Mouse (Mus musculus): ENCODE measurements around the gene Cwh43. TPM values are rescaled to one million over a fixed set of nuclear protein-coding genes. Genes with fewer than 3 reads are reported as not detected.

Gene Cwh43
- polyA plus RNA-seq, 2 experiments, result 0.45 to 1.4 TPM

GRCm38 (mm10) chr5:73406861-73407260 lies 986 bp downstream of the Cwh43 start:
- Histone ChIP-seq H3K4me2 (replicated peaks; ENCODE audit: low read depth, low read length, severe bottlenecking) (no peak overlapping the region), H3K36me3 (ENCODE audit: control insufficient read depth, insufficient read depth, low read length) (no peaks in the 10 kb centered on the region), H3K9me3 (ENCODE audit: control insufficient read depth, low read length) (no peaks in the 10 kb centered on the region), H3K4me3 (replicated peaks; ENCODE audit: low read length) (peak overlapping the region; percentile 34; the same call in 1 of the 2 replicates), H3K4me1 (ENCODE audit: control insufficient read depth, insufficient read depth, low read length) (peaks cover 5% of the 10 kb centered on the region; the same call in 1 of the 2 replicates), H3K27ac (replicated peaks; ENCODE audit: low read depth, low read length) (no peak overlapping the region), H3K27me3 (ENCODE audit: control insufficient read depth, insufficient read depth, low read length) (peaks cover 29% of the 10 kb centered on the region), H3K9ac (ENCODE audit: low read depth, low read length, severe bottlenecking) (0 out of 2 replicates have a peak overlapping the region, but pooled peaks have one; percentile 28)
- DNase-seq (ENCODE audit: low spot score), result no peak
- no peak for ATAC-seq (ENCODE audit: low FRiP score, low read depth)
- no peak for TF ChIP-seq POLR2A (IDR thresholded peaks at IDR 0.05; ENCODE audit: borderline replicate concordance, extremely low read depth, insufficient read depth, insufficient read length)
- WGBS, result 20% methylated on average over 6 of the region's 6 CpGs

GRCm38 (mm10) chr5:73409970-73410369 lies 4.1 kb downstream of the Cwh43 start:
- ATAC-seq (ENCODE audit: low FRiP score, low read depth) (no peak), DNase-seq (ENCODE audit: low spot score) (no peak)
- no peak overlapping the region for H3K27ac ChIP-seq (replicated peaks; ENCODE audit: low read depth, low read length)
- H3K4me2 ChIP-seq (replicated peaks; ENCODE audit: low read depth, low read length, severe bottlenecking), result no peak overlapping the region
- no peaks in the 10 kb centered on the region for H3K9me3 ChIP-seq (ENCODE audit: control insufficient read depth, low read length)
- no peak overlapping the region for H3K4me3 ChIP-seq (replicated peaks; ENCODE audit: low read length)
- H3K4me1 ChIP-seq (ENCODE audit: control insufficient read depth, insufficient read depth, low read length), result peaks cover 5% of the 10 kb centered on the region; the same call in 1 of the 2 replicates
- H3K9ac ChIP-seq (ENCODE audit: low read depth, low read length, severe bottlenecking), result no peak overlapping the region
- H3K36me3 ChIP-seq (ENCODE audit: control insufficient read depth, insufficient read depth, low read length), result no peaks in the 10 kb centered on the region
- 73% methylated on average over 5 of the region's 5 CpGs for WGBS
- TF ChIP-seq POLR2A (IDR thresholded peaks at IDR 0.05; ENCODE audit: borderline replicate concordance, extremely low read depth, insufficient read depth, insufficient read length), result no peak
- H3K27me3 ChIP-seq (ENCODE audit: control insufficient read depth, insufficient read depth, low read length), result peaks cover 22% of the 10 kb centered on the region

GRCm38 (mm10) chr5:73411771-73412170 lies 5.9 kb downstream of the Cwh43 start:
- WGBS, result 80% methylated on average over 5 of the region's 5 CpGs
- H3K27me3 ChIP-seq (ENCODE audit: control insufficient read depth, insufficient read depth, low read length), result peaks cover 9% of the 10 kb centered on the region
- DNase-seq (ENCODE audit: low spot score), result no peak
- H3K9ac ChIP-seq (ENCODE audit: low read depth, low read length, severe bottlenecking), result no peak overlapping the region
- H3K4me1 ChIP-seq (ENCODE audit: control insufficient read depth, insufficient read depth, low read length), result no peaks in the 10 kb centered on the region
- no peaks in the 10 kb centered on the region for H3K36me3 ChIP-seq (ENCODE audit: control insufficient read depth, insufficient read depth, low read length)
- no peaks in the 10 kb centered on the region for H3K9me3 ChIP-seq (ENCODE audit: control insufficient read depth, low read length)
- no peak overlapping the region for H3K4me2 ChIP-seq (replicated peaks; ENCODE audit: low read depth, low read length, severe bottlenecking)
- H3K27ac ChIP-seq (replicated peaks; ENCODE audit: low read depth, low read length), result no peak overlapping the region
- no peak overlapping the region for H3K4me3 ChIP-seq (replicated peaks; ENCODE audit: low read length)
- TF ChIP-seq POLR2A (IDR thresholded peaks at IDR 0.05; ENCODE audit: borderline replicate concordance, extremely low read depth, insufficient read depth, insufficient read length), result no peak
- no peak for ATAC-seq (ENCODE audit: low FRiP score, low read depth)

GRCm38 (mm10) chr5:73414172-73414571 lies 8.3 kb downstream of the Cwh43 start:
- Histone ChIP-seq H3K4me1 (ENCODE audit: control insufficient read depth, insufficient read depth, low read length) (no peaks in the 10 kb centered on the region), H3K36me3 (ENCODE audit: control insufficient read depth, insufficient read depth, low read length) (no peaks in the 10 kb centered on the region), H3K27me3 (ENCODE audit: control insufficient read depth, insufficient read depth, low read length) (no peaks in the 10 kb centered on the region), H3K4me2 (replicated peaks; ENCODE audit: low read depth, low read length, severe bottlenecking) (no peak overlapping the region), H3K27ac (replicated peaks; ENCODE audit: low read depth, low read length) (no peak overlapping the region), H3K9me3 (ENCODE audit: control insufficient read depth, low read length) (no peaks in the 10 kb centered on the region), H3K4me3 (replicated peaks; ENCODE audit: low read length) (no peak overlapping the region), H3K9ac (ENCODE audit: low read depth, low read length, severe bottlenecking) (no peak overlapping the region)
- TF ChIP-seq POLR2A (IDR thresholded peaks at IDR 0.05; ENCODE audit: borderline replicate concordance, extremely low read depth, insufficient read depth, insufficient read length), result no peak
- no peak for DNase-seq (ENCODE audit: low spot score)
- ATAC-seq (ENCODE audit: low FRiP score, low read depth), result no peak
- WGBS, result 81% methylated on average over 10 of the region's 10 CpGs

- Histone ChIP-seq H3K27ac (replicated peaks; ENCODE audit: low read depth, low read length) (no peak overlapping the region), H3K4me3 (replicated peaks; ENCODE audit: low read length) (no peak overlapping the region), H3K4me2 (replicated peaks; ENCODE audit: low read depth, low read length, severe bottlenecking) (no peak overlapping the region), H3K27me3 (ENCODE audit: control insufficient read depth, insufficient read depth, low read length) (no peaks in the 10 kb centered on the region), H3K9me3 (ENCODE audit: control insufficient read depth, low read length) (no peaks in the 10 kb centered on the region), H3K4me1 (ENCODE audit: control insufficient read depth, insufficient read depth, low read length) (no peaks in the 10 kb centered on the region), H3K36me3 (ENCODE audit: control insufficient read depth, insufficient read depth, low read length) (no peaks in the 10 kb centered on the region), H3K9ac (ENCODE audit: low read depth, low read length, severe bottlenecking) (no peak overlapping the region)
- no peak for TF ChIP-seq POLR2A (IDR thresholded peaks at IDR 0.05; ENCODE audit: borderline replicate concordance, extremely low read depth, insufficient read depth, insufficient read length)
- DNase-seq (ENCODE audit: low spot score), result no peak
- no peak for ATAC-seq (ENCODE audit: low FRiP score, low read depth)
- WGBS, result 45% methylated on average over 11 of the region's 11 CpGs
Measured at GRCm38 (mm10) chr5:73419045-73419695, 13.3 kb downstream of the Cwh43 start.
